Comparison of ENCODE assay signal across 17 mouse cellular contexts in the genomic region with DNA sequence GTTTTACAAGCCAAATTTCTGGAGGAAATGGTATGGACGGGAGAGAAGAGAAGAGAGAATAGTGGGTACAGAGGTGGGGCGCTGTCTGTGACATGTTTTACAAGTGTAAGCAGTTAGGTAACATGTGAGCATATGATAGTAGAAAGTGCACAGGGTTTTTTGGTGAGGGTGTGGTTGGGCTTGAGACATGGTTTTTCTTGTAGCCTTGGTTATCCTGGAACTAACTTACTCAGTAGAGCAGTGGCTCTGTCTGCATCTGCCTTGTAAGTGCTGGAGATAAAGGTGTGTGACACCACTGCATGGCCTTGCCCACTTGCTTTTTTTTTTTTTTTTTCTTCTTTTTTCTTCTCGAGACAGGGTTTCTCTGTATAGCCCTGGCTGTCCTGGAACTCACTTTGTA. TPM values are rescaled to one million over a fixed set of nuclear protein-coding genes. Genes with fewer than 3 reads are reported as not detected.
DNase-seq lines count a peak whose midpoint lies in the region; ATAC-seq and TF ChIP-seq lines count a peak whose summit lies in the region.
"Had no signal": no experiment of that assay in that cellular context is flagged by ENCODE, and none has a peak within 500 bp of the region (broad histone marks: within the 10 kb centered on the region; RNA-seq: fewer than 3 reads in every experiment).

No protein-coding gene starts in this region.

- TF ChIP-seq CTCF in small intestine, adult 2 months (IDR thresholded peaks at IDR 0.05; ENCODE audit: extremely low read depth, insufficient read length, insufficient replicate concordance, low read depth, low read length): no peak

- no peaks in the 10 kb centered on the region for H3K9me3 ChIP-seq in lung, embryonic 15.5 days
- no peaks in the 10 kb centered on the region for H3K9me3 ChIP-seq in liver, embryonic 11.5 days (ENCODE audit: control insufficient read depth, low read length)
- H3K9me3 ChIP-seq: kidney, embryonic 15.5 days; megakaryocyte, embryonic 14.5 days had no signal

- no peak overlapping the region for H3K4me3 ChIP-seq in lung, embryonic 15.5 days
- no peak overlapping the region for H3K4me3 ChIP-seq in liver, embryonic 11.5 days (ENCODE audit: low read depth, low read length)
- no peak overlapping the region for H3K4me3 ChIP-seq in small intestine, adult 2 months (ENCODE audit: low read depth, low read length)
- H3K4me3 ChIP-seq: kidney, embryonic 15.5 days; layer of hippocampus, adult 2 months; megakaryocyte, embryonic 14.5 days had no signal

- H3K27me3 ChIP-seq in lung, embryonic 15.5 days: no peaks in the 10 kb centered on the region
- no peaks in the 10 kb centered on the region for H3K27me3 ChIP-seq in liver, embryonic 11.5 days (replicated peaks; ENCODE audit: control insufficient read depth, insufficient read depth, low read length)
- H3K27me3 ChIP-seq in small intestine, adult 2 months (ENCODE audit: control insufficient read depth, insufficient read depth, low read length): no peaks in the 10 kb centered on the region
- H3K27me3 ChIP-seq: kidney, embryonic 15.5 days; megakaryocyte, embryonic 14.5 days had no signal

- H3K4me1 ChIP-seq in lung, embryonic 15.5 days: peaks cover 13% of the 10 kb centered on the region
- peaks cover 67% of the 10 kb centered on the region for H3K4me1 ChIP-seq in liver, embryonic 11.5 days (replicated peaks; ENCODE audit: control insufficient read depth, insufficient read depth, low read length)
- H3K4me1 ChIP-seq in small intestine, adult 2 months (ENCODE audit: control insufficient read depth, insufficient read depth, insufficient read length, low read length): peaks cover 22% of the 10 kb centered on the region; the same call in 1 of the 2 replicates

- no peaks in the 10 kb centered on the region for H3K36me3 ChIP-seq in lung, embryonic 15.5 days
- H3K36me3 ChIP-seq in liver, embryonic 11.5 days (ENCODE audit: control insufficient read depth, insufficient read depth, low read length): 0 out of 2 replicates have a peak, but pooled peaks cover 5% of the 10 kb centered on the region
- peaks cover 9% of the 10 kb centered on the region for H3K36me3 ChIP-seq in small intestine, adult 2 months (ENCODE audit: control insufficient read depth, insufficient read depth, low read length)

- H3K4me2 ChIP-seq in lung, embryonic 15.5 days: no peak overlapping the region
- peak overlapping the region; percentile 45 for H3K4me2 ChIP-seq in liver, embryonic 11.5 days
- H3K4me2 ChIP-seq: kidney, embryonic 15.5 days had no signal

- WGBS in lung, embryonic 15.5 days: 81% methylated on average over 3 of the region's 3 CpGs
- WGBS in liver, embryonic 11.5 days: 51% methylated on average over 3 of the region's 3 CpGs
- WGBS in small intestine, adult 2 months: 53% methylated on average over 3 of the region's 3 CpGs

- no peak for DNase-seq in lung, postnatal 10 days
- peak; percentile 80 for DNase-seq in c-Kit-positive CD71-positive TER-119-positive erythroid progenitor cells, embryonic 14.5 days (ENCODE audit: low spot score)
- no peak for DNase-seq in liver, embryonic 11.5 days (ENCODE audit: low spot score)
- DNase-seq in frontal cortex, postnatal 10 days (ENCODE audit: low spot score in 2 of 2): no peak
- DNase-seq in adipocyte (ENCODE audit: low spot score): no peak
- DNase-seq: cerebellum, postnatal 10 days; lung, adult 18-20 months; thymus, postnatal 36 days had no signal

- H3K27ac ChIP-seq in lung, embryonic 15.5 days: no peak overlapping the region
- peak overlapping the region; percentile 97 for H3K27ac ChIP-seq in liver, embryonic 11.5 days (ENCODE audit: low read depth, low read length)
- H3K27ac ChIP-seq in small intestine, adult 2 months (ENCODE audit: insufficient read depth, low read depth, low read length): peak overlapping the region; percentile 80; the same call in 1 of the 2 replicates
- H3K27ac ChIP-seq: hindbrain, postnatal 0 days; kidney, embryonic 15.5 days; layer of hippocampus, adult 2 months had no signal

- TF ChIP-seq POLR2A in small intestine, adult 2 months (IDR thresholded peaks at IDR 0.05; ENCODE audit: low read depth, low read length): no peak

- no peak overlapping the region for H3K9ac ChIP-seq in lung, embryonic 15.5 days
- no peak overlapping the region for H3K9ac ChIP-seq in liver, embryonic 11.5 days (ENCODE audit: low read depth, low read length)
- H3K9ac ChIP-seq: kidney, embryonic 15.5 days had no signal

- 0 out of 2 replicates have a peak, but pooled peaks have one; percentile 39 for ATAC-seq in lung, embryonic 15.5 days (ENCODE audit: borderline replicate concordance, extremely low read depth, low FRiP score, low TSS enrichment)
- peak; percentile 81 for ATAC-seq in liver, embryonic 11.5 days (replicated peaks; ENCODE audit: low FRiP score)
- ATAC-seq: activated CD4-positive, CD25-positive, alpha-beta regulatory T cell, adult 4 months; CD4-positive, CD25-positive, alpha-beta regulatory T cell, adult 4 months; forebrain, embryonic 14.5 days; hindbrain, postnatal 0 days had no signal

RNA-seq across cellular contexts. Expression of a gene that starts 49.2 kb away (rescaled TPM):
- 85.9 and 88.3 TPM in 2 replicates for polyA plus RNA-seq in lung, embryonic 15.5 days (2015; fragmentation: Nextera tagmentation; extraction: Ambion mirVana)
- polyA plus RNA-seq in liver, embryonic 11.5 days (2014; fragmentation: Nextera tagmentation; extraction: Ambion mirVana): 61.4 and 65.0 TPM in 2 replicates
- 25.6 and 48.4 TPM in 2 replicates for polyA plus RNA-seq in small intestine, adult 2 months (2012; rRNA removed)
